Mouse (Mus musculus): ENCODE results near the gene Ablim2. TPM values are rescaled to one million over a fixed set of nuclear protein-coding genes. Genes with fewer than 3 reads are reported as not detected.
A peak's percentile ranks its signal among the peaks of the same experiment; 100 is the strongest.

Ablim2 gene
- total RNA-seq, 2 experiments from 2014 or later = 20.7 to 21.0 TPM

- intact Hi-C loops (cut with DNase I) = no loop called here
- DNase-seq = peak; percentile 53 to 67
Measured at GRCm38 (mm10) chr5:35737231-35737901, 20.3 kb upstream of the Ablim2 start.

- DNase-seq = no peak
- intact Hi-C loops (cut with DNase I) = no loop called here
Measured at GRCm38 (mm10) chr5:35739005-35739404, 18.7 kb upstream of the Ablim2 start.

- DNase-seq = peak in 1 of 2 experiments; percentile 49
- intact Hi-C loops (cut with DNase I) = no loop called here
Measured at GRCm38 (mm10) chr5:35739536-35740278, 18.0 kb upstream of the Ablim2 start, which contains the start of gene Sh3tc1. Gene Sh3tc1 (minus strand): TSS chr5:35739987.

GRCm38 (mm10) chr5:35740716-35741115 lies 17.0 kb upstream of the Ablim2 start:
- intact Hi-C loops (cut with DNase I) = no loop called here

GRCm38 (mm10) chr5:35741225-35741820 lies 16.4 kb upstream of the Ablim2 start:
- DNase-seq = no peak
- intact Hi-C loops (cut with DNase I) = no loop called here

More at GRCm38 (mm10) chr5:35740716-35741115, 17.0 kb upstream of the Ablim2 start:
- DNase-seq = no peak

- intact Hi-C loops (cut with DNase I) = no loop called here
- DNase-seq = peak; percentile 65 to 73
Measured at GRCm38 (mm10) chr5:35743238-35743951, 14.3 kb upstream of the Ablim2 start.

- intact Hi-C loops (cut with DNase I) = no loop called here
- no peak for DNase-seq
Measured at GRCm38 (mm10) chr5:35743990-35744722, 13.5 kb upstream of the Ablim2 start.

GRCm38 (mm10) chr5:35745406-35745805 lies 12.3 kb upstream of the Ablim2 start:
- DNase-seq = no peak
- intact Hi-C loops (cut with DNase I) = no loop called here

- intact Hi-C loops (cut with DNase I) = loop anchor here (1.0 kb wide), 1 partner anchor 111 kb away; no protein-coding TSS in a partner anchor
- peak; percentile 83 to 88 for DNase-seq
Measured at GRCm38 (mm10) chr5:35746910-35747309, 10.8 kb upstream of the Ablim2 start.

GRCm38 (mm10) chr5:35749416-35749815 lies 8.3 kb upstream of the Ablim2 start:
- DNase-seq = no peak
- intact Hi-C loops (cut with DNase I) = no loop called here

GRCm38 (mm10) chr5:35750026-35750425 lies 7.7 kb upstream of the Ablim2 start:
- intact Hi-C loops (cut with DNase I) = no loop called here
- DNase-seq = no peak

- no peak for DNase-seq
- intact Hi-C loops (cut with DNase I) = no loop called here
Measured at GRCm38 (mm10) chr5:35751016-35751415, 6.7 kb upstream of the Ablim2 start.

- intact Hi-C loops (cut with DNase I) = loop anchor here (1.0 to 5.0 kb wide), 3 partner anchors 28 to 54 kb away; no protein-coding TSS in a partner anchor
- peak; percentile 66 to 70 for DNase-seq
Measured at GRCm38 (mm10) chr5:35755131-35755733, 2.4 kb upstream of the Ablim2 start.

- intact Hi-C loops (cut with DNase I) = loop anchor here (1.0 to 5.0 kb wide), 2 partner anchors 39 to 161 kb away; no protein-coding TSS in a partner anchor
- no peak for DNase-seq
Measured at GRCm38 (mm10) chr5:35756020-35756419, 1.7 kb upstream of the Ablim2 start.

- intact Hi-C loops (cut with DNase I) = loop anchor here (1.0 to 5.0 kb wide), 2 partner anchors 40 to 162 kb away; no protein-coding TSS in a partner anchor
- DNase-seq = no peak
Measured at GRCm38 (mm10) chr5:35756997-35757638, 562 bp upstream of the Ablim2 start.

GRCm38 (mm10) chr5:35758081-35759053 lies 687 bp downstream of the Ablim2 start:
- DNase-seq = peak in 1 of 2 experiments; percentile 33
- intact Hi-C loops (cut with DNase I) = loop anchor here (5.0 kb wide), 1 partner anchor 41 kb away; no protein-coding TSS in a partner anchor

GRCm38 (mm10) chr5:35761323-35761722 lies 3.6 kb downstream of the Ablim2 start:
- DNase-seq = no peak
- intact Hi-C loops (cut with DNase I) = no loop called here

GRCm38 (mm10) chr5:35762388-35762787 lies 4.7 kb downstream of the Ablim2 start:
- intact Hi-C loops (cut with DNase I) = no loop called here
- DNase-seq = peak; percentile 64 to 69

All from heart, postnatal 36 days (tissue).